Mouse (Mus musculus): ENCODE measurements around the gene Il1rap.

Il1rap gene

DNA sequence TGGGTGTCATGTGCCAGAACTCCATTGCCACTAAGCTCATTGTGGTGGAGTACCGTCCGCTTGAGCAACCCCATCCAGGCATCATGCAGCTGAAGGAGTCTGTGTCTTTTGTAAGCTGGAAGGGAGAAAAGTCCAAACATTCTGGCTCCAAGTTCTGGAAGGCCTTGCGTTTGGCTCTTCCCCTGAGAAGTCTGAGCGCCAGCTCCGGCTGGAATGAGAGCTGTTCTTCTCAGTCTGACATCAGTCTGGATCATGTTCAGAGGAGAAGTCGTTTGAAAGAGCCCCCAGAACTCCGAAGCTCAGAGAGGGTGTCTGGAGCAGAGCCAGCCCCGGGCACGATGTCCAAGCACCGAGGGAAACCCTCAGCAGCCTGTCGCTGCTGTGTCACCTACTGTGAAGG lies 141.0 kb downstream of the Il1rap start:
- no peak for DNase-seq (ENCODE audit: inconsistent age in 2 of 2, low spot score in 1 of 2)

DNA sequence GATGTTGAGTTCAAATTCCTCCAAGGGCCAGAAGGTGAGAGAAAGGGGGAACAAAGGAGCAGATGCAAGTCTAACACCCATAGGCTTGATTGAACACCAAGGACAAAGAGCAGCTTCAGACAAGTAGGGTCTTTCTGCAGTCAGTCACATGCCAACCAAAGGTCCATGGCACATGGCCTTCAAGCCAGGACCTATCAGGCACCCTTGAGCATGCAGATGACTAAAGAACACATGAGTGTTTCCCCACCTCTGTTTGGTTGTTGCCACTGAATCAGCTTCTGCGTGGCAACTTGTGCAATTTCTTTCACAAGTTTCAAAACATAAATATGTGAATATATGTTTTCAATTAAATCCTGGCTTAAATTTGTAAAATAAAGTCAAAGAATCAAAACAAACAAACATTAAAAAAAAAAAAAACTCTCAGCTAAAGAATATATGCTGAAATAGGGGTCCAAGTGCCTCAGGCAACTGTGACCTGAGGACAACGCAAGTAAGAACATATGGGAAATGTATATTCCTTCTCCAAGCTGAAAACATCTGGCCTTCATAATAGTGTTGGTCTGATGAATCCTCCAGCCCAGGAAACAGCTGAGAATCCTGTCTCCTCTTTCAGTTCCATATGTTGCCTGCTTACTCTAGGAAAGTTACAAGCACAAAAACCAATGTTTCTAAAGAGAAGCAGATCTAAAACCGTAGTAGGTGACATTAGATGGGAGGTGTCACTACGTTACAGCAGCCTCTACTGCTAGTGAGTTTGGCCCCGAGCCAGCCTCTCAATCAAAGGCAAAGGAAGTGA lies 142.6 kb downstream of the Il1rap start:
- no peak for DNase-seq (ENCODE audit: inconsistent age in 2 of 2, low spot score in 1 of 2)

DNA sequence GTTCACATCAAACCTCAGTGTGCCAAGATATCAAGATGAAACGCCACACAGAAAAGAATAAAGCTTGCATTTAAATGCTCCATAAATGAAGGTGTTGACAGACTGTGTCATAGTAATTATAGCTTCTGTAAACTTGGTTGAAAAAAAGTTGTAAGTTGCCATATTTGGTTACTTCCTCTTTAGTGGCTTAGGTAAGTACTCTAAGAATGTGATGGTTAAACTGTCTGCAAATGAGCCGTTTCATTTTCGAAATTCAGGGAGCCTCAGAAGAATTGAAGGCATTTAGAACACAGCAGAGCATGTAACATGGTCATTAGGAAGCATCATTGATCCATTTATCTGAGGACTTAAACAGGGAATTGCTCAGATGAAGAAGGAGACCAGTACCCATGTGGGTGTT lies 146.6 kb downstream of the Il1rap start:
- no peak for DNase-seq (ENCODE audit: inconsistent age in 2 of 2, low spot score in 1 of 2)

DNA sequence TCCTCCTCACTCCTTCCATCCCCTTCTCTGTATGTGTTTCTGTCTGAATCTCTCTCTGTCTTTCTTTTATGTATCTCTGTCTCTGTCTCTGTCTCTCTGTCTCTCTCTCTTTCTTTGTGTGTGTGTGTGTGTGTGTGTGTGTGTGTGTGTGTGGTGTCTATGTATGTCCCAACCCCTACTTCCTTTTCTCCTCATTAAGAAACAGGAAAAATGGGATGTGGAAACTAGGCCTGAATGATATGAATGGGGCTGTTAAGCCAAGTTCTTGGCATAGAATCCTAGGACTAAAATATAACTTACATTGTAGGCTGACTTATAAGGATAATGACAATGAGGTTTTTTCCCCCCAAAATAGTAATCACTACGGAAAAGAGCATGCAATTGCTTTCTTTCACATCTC lies 149.4 kb downstream of the Il1rap start:
- DNase-seq (ENCODE audit: inconsistent age in 2 of 2, low spot score in 1 of 2): no peak

DNA sequence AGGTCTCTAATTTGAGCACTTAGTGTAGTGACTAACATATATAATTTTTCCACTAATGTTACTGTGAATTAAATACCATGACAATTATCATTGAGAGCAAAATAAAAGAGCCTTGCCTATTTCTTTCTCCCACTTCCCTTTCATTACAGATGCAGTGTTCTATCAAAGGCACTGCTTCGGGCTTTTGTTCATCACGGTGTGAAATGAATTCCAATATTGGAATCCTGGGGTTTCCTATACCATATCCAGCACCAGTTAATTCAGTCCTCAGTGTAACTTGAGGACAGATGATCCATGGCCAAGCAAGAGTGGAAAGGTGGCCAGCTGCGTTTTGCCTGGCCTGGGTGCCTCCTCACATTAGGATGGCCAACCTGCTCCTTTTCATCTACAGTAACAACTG lies 151.1 kb downstream of the Il1rap start:
- DNase-seq (ENCODE audit: inconsistent age in 2 of 2, low spot score in 1 of 2): no peak

DNA sequence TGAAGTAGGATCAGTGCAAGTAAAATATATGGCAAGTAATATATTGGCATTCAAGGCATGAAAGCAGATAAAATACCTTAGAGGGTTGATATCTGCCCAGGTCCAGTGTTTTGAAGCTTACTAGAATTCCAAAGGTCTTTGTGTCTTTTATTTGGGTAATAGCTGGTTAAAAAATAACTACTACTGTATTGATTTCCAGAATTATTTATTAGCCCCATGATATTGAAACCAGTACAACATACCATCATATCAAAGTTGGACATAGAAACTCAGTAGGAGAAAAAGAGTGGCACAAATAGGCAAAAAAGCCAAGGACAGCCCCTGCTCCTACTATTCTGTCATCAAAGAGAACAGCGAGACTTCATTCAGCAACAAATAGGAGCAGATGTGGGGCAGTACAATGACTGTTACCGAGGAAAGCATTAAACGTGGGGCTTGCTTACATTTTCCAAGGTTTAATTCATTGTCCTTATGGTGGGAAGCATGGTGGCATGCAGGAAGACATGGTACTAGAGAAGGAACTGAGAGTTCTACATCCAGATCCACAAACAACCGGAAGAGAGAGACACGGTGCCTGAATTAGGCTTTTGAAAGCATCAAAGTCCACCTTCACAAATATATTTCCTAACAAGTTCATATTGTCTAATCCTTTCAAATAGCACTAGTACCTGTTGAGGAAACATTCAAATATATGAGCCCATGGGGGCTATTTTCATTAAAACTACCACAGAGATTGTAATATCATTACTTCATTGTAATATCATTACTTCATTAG lies 174.1 kb downstream of the Il1rap start:
- DNase-seq (ENCODE audit: inconsistent age in 2 of 2, low spot score in 1 of 2): no peak

DNA sequence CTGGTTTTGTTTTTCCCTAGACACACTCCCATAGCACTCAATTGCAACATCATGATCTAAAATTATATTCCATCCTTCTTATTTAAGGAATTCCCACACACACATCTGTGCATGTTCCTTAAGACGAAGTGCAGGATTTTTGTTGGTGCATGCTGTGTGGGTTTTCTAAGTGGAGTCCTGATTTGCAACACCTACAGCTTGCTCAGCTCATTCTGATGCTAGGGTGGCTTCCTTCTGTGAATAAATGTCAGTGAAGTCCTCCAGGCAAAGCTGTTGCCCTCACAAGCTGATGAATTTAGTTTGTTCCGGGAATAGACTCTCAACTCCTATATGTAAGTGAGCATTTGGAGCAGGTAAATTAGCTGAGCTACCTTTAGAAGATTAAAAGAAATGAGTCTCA lies 194.5 kb downstream of the Il1rap start:
- DNase-seq (ENCODE audit: inconsistent age in 2 of 2, low spot score in 1 of 2): no peak

DNA sequence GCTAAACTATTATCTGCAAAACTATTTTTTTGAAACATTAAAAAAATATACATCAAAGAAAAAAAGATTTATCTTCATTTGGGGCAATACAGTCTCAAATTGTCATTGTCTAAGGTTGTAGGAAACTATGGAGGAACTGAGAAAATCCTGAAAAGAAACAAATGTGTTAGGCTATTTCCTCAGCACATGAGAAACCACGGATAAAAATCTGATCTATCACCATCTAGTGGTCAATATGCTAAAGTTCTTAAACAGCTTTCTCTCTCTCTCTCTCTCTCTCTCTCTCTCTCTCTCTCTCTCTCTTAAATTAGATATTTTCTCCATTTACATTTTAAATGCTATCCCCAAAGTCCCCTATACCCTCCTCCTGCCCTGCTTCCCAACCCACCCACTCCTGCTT lies 195.6 kb downstream of the Il1rap start:
- DNase-seq (ENCODE audit: inconsistent age in 2 of 2, low spot score in 1 of 2): no peak
